Mouse (Mus musculus) heart, postnatal 4 days (tissue): ENCODE data around the gene Mdp1. TPM values are rescaled to one million over a fixed set of nuclear protein-coding genes. Genes with fewer than 3 reads are reported as not detected.

Source experiments
- DNase-seq: peaks from one replicate; pipeline ENCODE4 v3.0.0; 2021
- total RNA-seq, 2 experiments: library from RNA; stranded (reverse); gene quantifications; 2 replicates each; pipeline ENCODE4 v1.2.3; 2021

The Mdp1 gene
- total RNA-seq, 2 experiments from 2014 or later = 63.2 to 66.7 TPM

DNA sequence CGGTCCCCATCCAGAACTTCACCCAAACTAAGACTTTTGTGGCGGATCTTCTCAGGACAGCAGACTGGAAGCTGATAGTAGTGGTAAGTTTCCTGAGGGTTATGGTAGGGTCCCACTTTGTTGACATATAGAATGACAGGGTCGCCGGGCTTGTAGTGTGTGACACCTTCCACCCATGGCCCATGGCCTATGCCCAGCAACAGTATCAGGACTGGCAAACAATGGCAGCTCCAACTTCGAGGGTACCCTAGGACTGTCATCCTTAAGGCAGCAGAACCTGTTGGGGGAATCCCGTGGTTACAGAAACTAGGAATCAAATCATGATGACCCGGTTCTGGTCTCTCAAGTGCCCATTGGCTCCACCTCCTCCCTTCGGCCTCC, 17.6 kb downstream of the Mdp1 start:
- DNase-seq = no peak

DNA sequence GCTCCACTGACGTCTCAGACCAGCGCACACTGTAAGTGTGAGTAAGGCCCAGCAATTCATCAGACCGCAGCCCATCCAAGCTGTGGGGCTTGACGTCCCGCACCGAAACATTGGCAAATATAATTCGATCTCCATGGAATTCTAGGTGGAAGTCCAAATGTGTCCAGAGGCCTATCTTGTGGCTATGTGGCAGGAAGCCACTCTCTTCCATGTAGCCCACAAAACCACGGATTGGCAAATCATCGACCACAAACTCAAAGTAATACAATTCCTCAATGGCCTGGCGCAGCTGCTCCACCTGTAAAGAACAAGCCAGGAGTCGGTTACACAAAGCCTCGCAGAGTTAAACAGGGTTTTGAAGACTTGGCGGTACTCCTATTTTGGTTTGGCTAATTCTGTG, 19.0 kb downstream of the Mdp1 start:
- no peak for DNase-seq

DNA sequence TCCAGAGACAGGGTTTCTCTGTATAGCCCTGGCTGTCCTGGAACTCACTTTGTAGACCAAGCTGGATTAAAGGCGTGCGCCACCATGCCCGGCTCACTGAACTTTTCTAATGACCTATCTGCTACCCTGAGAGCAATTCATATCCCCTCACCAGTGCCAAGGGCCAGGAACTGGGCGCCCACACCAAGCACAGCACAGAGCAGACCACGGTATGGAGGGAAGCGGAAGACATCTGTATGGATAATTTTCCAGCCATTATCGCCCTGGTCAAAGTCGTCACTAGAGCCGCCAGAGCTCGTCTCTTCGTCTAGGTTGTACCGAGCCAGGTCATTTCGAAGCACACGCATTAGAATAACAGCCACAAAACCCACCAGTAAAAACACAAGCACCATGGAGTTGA, 19.5 kb downstream of the Mdp1 start:
- no peak for DNase-seq

GRCm38 (mm10) chr14:55637795-55638194, 22.5 kb downstream of the Mdp1 start, which contains the start of gene Gm49378:
Gene Gm49378, minus strand, starts transcription at chr14:55637895.
- no peak for DNase-seq

- DNase-seq = peak; percentile 90
Measured at GRCm38 (mm10) chr14:55635523-55636007, 24.7 kb downstream of the Mdp1 start, which contains the start of gene Ipo4. Gene Ipo4, minus strand, starts transcription at chr14:55635957.

DNA sequence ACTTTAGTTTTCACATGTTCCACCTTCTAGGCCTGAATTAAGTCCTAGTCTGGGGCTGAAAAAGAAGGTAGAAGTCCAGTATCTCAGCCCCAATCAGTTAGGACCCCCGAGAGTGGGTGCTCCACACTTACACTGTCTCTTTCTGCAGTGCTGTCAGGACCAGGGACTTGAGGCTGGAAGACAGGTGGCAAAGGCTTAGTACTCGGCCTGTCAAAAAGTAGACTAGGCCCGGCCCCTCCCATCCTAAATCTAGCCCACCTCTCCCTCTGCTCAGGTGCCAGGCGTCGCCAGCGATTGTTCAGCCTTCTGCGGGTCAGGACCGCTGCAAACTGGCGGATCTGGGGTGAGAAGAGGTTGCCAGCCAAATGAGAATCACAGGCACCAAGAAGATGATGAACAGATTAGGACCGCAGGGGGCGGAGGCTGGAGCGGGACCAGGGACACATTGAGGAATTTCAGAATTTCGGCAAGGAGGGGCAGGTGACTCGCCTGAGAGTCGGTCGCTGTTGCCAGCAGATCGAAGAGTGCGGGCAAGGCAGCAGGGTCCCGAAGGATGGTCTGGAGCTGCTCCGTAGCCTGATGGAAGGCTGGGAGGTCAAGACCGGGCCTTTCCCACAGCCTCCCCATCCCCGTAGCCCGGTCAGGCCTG, 25.3 kb downstream of the Mdp1 start:
- DNase-seq = no peak

DNA sequence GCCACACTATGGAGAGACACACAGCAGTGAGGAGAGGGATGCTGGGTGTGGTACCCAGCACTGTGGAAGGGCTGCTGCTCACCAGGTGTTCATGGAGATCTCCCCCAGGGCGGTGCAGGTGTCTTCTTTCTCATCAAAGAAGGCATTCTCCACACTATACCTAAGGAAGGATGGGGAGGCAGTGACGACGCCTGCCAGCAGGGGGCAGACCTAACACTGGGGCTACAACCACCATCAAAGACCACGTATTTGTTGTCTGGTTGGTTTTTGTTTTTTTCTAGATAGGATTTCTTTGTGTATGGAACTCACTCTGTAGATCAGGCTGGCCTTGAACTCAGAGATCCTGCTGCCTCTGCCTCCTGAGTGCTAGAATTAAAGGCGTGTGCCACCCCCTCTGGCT, 31.0 kb downstream of the Mdp1 start:
- DNase-seq = peak; percentile 68

DNA sequence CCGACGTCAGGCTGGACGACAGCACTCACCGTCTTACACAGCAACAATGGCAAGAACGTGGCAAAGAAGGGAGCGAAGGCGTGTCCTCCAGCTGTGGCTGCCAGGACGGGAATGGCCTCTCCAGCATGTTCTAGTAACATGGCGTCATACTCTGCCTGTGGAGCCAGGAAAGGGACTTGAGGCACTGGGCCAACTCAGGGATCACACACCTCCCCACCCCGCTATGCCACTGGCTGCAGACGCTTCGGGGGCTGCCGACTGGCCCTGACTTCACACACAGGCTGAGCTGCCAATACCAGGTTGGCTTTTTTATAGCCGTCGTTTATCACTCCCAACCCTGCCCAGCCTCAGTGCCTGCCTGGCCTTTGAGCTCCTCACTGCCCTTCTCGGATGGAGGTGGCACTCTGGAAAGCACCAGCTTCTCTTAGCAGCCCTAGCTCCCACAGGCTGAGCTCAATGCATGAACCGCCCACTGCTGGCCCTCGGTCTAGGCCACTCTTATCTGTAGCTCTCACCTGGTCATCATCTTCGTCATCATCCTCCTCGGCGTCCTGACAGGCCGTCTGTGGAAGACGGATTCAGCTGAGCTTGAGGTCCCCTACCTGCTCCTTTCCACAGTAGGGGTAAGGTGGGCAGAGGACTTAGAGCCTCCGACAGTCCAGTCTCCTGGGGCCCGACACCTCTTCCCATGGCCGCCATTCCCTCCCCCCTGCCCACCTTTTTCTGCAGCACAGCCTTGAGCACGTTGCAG, 32.1 kb downstream of the Mdp1 start:
- DNase-seq = peak; percentile 20

DNA sequence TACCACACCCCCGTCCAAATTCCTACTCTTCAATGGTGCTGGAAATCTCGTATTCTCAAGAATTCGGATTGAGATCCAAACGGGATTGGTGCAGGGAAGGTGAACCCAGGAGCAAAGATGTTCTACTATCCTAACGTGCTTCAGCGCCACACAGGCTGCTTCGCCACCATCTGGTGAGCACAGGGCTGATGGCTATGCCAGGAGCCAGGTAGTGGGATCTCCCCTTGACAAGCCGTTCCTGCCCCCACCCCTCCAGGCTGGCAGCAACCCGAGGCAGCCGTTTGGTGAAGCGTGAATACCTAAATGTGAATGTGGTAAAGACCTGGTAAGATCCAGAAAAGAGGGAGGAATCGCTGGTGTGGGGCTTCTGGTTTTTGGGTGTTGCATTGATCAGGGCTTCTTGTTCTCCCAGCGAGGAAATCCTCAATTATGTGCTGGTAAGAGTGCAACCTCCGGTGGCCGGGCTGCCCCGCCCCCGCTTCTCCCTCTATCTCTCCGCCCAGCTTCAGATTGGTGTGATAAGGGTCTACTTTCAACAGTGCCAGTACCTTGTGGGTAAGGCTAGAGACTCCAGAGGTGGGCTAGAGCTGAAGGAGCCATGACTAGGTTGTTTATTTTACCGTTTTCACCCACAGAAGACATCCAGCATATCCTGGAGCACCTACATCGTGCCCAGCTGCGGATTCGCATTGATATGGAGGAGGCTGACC, 41.7 kb downstream of the Mdp1 start:
- no peak for DNase-seq

GRCm38 (mm10) chr14:55617822-55618221, 42.5 kb downstream of the Mdp1 start, which contains the start of gene Rec8:
Gene Rec8, plus strand, starts transcription at chr14:55618037.
- DNase-seq = peak; percentile 43

DNA sequence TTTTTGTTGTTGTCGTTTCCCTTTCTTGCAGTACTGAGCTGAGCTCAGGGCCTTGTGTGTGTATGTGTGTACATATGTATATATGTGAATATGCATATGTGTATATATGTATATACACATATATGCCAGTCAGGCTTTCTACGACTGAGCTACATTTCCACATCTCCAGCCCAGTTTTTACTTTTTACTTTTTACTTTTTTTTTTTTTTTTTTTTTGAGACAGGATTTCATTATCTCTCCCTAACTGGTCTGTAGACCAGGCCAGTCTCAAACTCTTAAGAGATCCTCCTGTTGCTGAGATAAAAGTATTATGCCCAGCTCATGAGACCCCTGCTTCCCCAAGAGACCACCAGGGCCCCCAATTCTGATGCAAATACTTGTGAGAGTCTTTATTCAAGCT, 43.5 kb downstream of the Mdp1 start:
- no peak for DNase-seq

DNA sequence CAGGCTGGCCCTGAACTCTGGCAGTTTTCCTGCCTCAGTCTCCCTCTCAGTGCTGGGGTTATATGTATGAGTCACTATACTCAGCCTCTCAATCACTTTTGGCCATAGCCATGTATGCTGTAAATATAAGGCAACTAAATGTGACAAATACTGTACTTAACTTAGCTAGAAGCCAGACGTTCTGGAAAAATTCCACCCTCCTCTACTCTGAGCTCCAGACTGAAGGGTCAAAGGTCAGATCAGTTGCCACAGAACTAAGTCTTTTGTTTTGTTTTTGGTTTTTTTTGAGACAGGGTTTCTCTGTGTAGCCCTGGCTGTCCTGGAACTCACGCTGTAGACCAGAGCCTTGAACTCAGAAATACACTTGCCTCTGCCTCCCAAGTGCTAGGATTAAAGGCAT, 44.4 kb downstream of the Mdp1 start:
- DNase-seq = no peak

- no peak for DNase-seq
Measured at GRCm38 (mm10) chr14:55614565-55615178, 45.6 kb downstream of the Mdp1 start.

GRCm38 (mm10) chr14:55613346-55613745, 47.0 kb downstream of the Mdp1 start:
- no peak for DNase-seq

DNA sequence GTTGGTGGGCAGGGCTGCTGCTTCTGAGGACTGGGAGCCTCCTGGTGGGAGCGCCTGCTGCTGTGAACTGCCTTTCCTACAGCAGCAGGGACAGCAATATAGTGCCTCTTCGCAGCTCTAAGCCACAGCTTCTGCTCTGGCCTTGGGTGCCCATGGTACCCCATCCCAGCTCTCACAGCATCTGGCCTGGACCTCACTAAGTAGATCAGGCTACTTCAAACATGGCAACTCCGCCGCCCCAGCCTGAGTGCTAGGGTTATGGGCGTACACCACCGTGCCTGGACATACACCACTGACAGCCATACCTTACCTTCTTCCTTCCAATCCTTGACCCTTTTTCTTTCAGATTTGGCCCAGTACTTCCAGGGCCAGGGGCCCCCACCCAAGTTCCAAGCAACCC, 52.0 kb downstream of the Mdp1 start:
- DNase-seq = no peak

Other genes with a start within 250 kb of the Mdp1 start
- 100 to 1,000 TPM; 102 to 115 TPM for gene Dhrs4, start 181.8 kb downstream of the Mdp1 start, total RNA-seq
- 1 to 10 TPM; 2.9 to 5.9 TPM for gene Carmil3, start 169.9 kb downstream of the Mdp1 start, total RNA-seq
- under 1 TPM in 1 of 2 experiments, not detected in 1; 0.12 TPM for gene Cpne6, start 150.1 kb downstream of the Mdp1 start, total RNA-seq
- gene Nrl, start 135.5 kb downstream of the Mdp1 start, total RNA-seq = not detected
- gene Pck2, start 120.2 kb downstream of the Mdp1 start, total RNA-seq = 10 to 100 TPM; 19.7 to 21.5 TPM
- gene Dcaf11, start 100.5 kb downstream of the Mdp1 start, total RNA-seq = 10 to 100 TPM; 60.8 to 63.0 TPM
- not detected for gene A730061H03Rik, start 100.1 kb downstream of the Mdp1 start, total RNA-seq
- gene Fitm1, start 84.9 kb downstream of the Mdp1 start, total RNA-seq = 100 to 1,000 TPM; 122 to 152 TPM
- gene Psme1, start 82.4 kb downstream of the Mdp1 start, total RNA-seq = 100 to 1,000 TPM; 232 to 244 TPM
- 10 to 100 TPM; 37.3 to 40.1 TPM for gene Emc9, start 75.2 kb downstream of the Mdp1 start, total RNA-seq
- gene Psme2, start 69.4 kb downstream of the Mdp1 start, total RNA-seq = 100 to 1,000 TPM; 127 to 153 TPM
- gene Rnf31, start 68.8 kb downstream of the Mdp1 start, total RNA-seq = 10 to 100 TPM; 25.9 to 27.9 TPM
- gene Irf9, start 56.9 kb downstream of the Mdp1 start, total RNA-seq = 1 to 10 TPM; 7.6 to 9.9 TPM
- under 1 TPM; 0.43 to 0.54 TPM for gene Rec8, start 42.5 kb downstream of the Mdp1 start, total RNA-seq
- 10 to 100 TPM; 64.6 to 67.1 TPM for gene Ipo4, start 24.6 kb downstream of the Mdp1 start, total RNA-seq
- 1 to 10 TPM; 3.7 to 4.3 TPM for gene Gm49378, start 22.6 kb downstream of the Mdp1 start, total RNA-seq
- 10 to 100 TPM; 60.1 to 72.3 TPM for gene Tm9sf1, start 16.7 kb downstream of the Mdp1 start, total RNA-seq
- 1 to 10 TPM; 1.1 to 1.2 TPM for gene Tssk4, start 10.3 kb downstream of the Mdp1 start, total RNA-seq
- 10 to 100 TPM; 16.6 to 21.0 TPM for gene Gmpr2, start 11.4 kb upstream of the Mdp1 start, total RNA-seq
- 100 to 1,000 TPM; 296 to 328 TPM for gene Nedd8, start 11.6 kb upstream of the Mdp1 start, total RNA-seq
- 10 to 100 TPM; 23.4 to 25.7 TPM for gene Tinf2, start 21.3 kb upstream of the Mdp1 start, total RNA-seq
- gene Tgm1, start 53.4 kb upstream of the Mdp1 start, total RNA-seq = under 1 TPM; 0.20 to 0.50 TPM
- 10 to 100 TPM; 13.1 to 13.9 TPM for gene Rabggta, start 61.8 kb upstream of the Mdp1 start, total RNA-seq
- gene Dhrs1, start 85.2 kb upstream of the Mdp1 start, total RNA-seq = 10 to 100 TPM; 46.0 to 51.4 TPM
- 10 to 100 TPM; 17.8 to 18.3 TPM for gene Nop9, start 85.2 kb upstream of the Mdp1 start, total RNA-seq
- 1 to 10 TPM; 1.2 to 2.2 TPM for gene Cideb, start 98.0 kb upstream of the Mdp1 start, total RNA-seq
- under 1 TPM; 0.11 to 0.26 TPM for gene Ltb4r2, start 100.9 kb upstream of the Mdp1 start, total RNA-seq
- gene Ltb4r1, start 105.5 kb upstream of the Mdp1 start, total RNA-seq = under 1 TPM; 0.50 TPM
- gene Adcy4, start 123.6 kb upstream of the Mdp1 start, total RNA-seq = 10 to 100 TPM; 18.9 to 22.3 TPM
- 10 to 100 TPM; 10.6 to 14.0 TPM for gene Ripk3, start 128.4 kb upstream of the Mdp1 start, total RNA-seq
- 10 to 100 TPM; 12.7 to 13.3 TPM for gene Nfatc4, start 162.6 kb upstream of the Mdp1 start, total RNA-seq
- gene Nynrin, start 193.5 kb upstream of the Mdp1 start, total RNA-seq = 10 to 100 TPM; 36.0 to 36.3 TPM
- gene Cbln3, start 223.9 kb upstream of the Mdp1 start, total RNA-seq = under 1 TPM; 0.62 to 0.65 TPM
- 10 to 100 TPM; 11.6 to 12.0 TPM for gene Khnyn, start 224.4 kb upstream of the Mdp1 start, total RNA-seq
- 10 to 100 TPM; 57.0 to 61.3 TPM for gene Sdr39u1, start 239.8 kb upstream of the Mdp1 start, total RNA-seq